Mouse (Mus musculus) CH12.LX (cell line): Measurements from ENCODE around the gene Iqgap3.

Source experiments
- CTCF ChIP-seq, 2 experiments: IDR thresholded peaks in 1 of 2; conservative IDR thresholded peaks in 1 of 2; 2 replicates each; pipeline ENCODE4 v1.5.1; 2011 to 2012; ENCODE audit warnings: low read depth in 2 of 2, low read length in 2 of 2, improper control_type of control experiment in 1 of 2, inconsistent platforms in 1 of 2, mild to moderate bottlenecking in 1 of 2, moderate library complexity in 1 of 2
- JUN ChIP-seq: IDR thresholded peaks from 2 replicates; pipeline ENCODE4 v1.6.1; 2011; ENCODE audit warnings: low read depth, mild to moderate bottlenecking, low read length, improper control_type of control experiment, moderate library complexity; ENCODE audit not compliant: insufficient read depth
- MAFK ChIP-seq: IDR thresholded peaks from 2 replicates; pipeline ENCODE4 v1.6.1; 2011; ENCODE audit warnings: low read length, improper control_type of control experiment; ENCODE audit not compliant: insufficient replicate concordance
- PAX5 ChIP-seq: IDR thresholded peaks from 2 replicates; pipeline ENCODE4 v1.6.1; 2012; ENCODE audit warnings: low read length, inconsistent platforms, mixed read lengths
- POLR2A ChIP-seq: IDR thresholded peaks from 2 replicates; pipeline ENCODE4 v1.6.1; 2011; ENCODE audit warnings: low read depth, mild to moderate bottlenecking, improper control_type of control experiment, low read length
- RAD21 ChIP-seq: IDR thresholded peaks from 2 replicates; pipeline ENCODE4 v1.6.1; 2011; ENCODE audit warnings: low read depth, mild to moderate bottlenecking, low read length, improper control_type of control experiment, moderate library complexity
- SIN3A ChIP-seq: IDR thresholded peaks from 2 replicates; pipeline ENCODE4 v1.6.1; 2012; ENCODE audit warnings: low read length, improper control_type of control experiment, inconsistent platforms
- UBTF ChIP-seq: IDR thresholded peaks from 2 replicates; pipeline ENCODE4 v1.6.1; 2012; ENCODE audit warnings: low read depth, mild to moderate bottlenecking, inconsistent platforms, low read length, improper control_type of control experiment, moderate library complexity
- ZC3H11A ChIP-seq: IDR thresholded peaks from 2 replicates; pipeline ENCODE4 v1.6.1; 2012; ENCODE audit warnings: low read depth, mild to moderate bottlenecking, inconsistent platforms, low read length, improper control_type of control experiment

DNA sequence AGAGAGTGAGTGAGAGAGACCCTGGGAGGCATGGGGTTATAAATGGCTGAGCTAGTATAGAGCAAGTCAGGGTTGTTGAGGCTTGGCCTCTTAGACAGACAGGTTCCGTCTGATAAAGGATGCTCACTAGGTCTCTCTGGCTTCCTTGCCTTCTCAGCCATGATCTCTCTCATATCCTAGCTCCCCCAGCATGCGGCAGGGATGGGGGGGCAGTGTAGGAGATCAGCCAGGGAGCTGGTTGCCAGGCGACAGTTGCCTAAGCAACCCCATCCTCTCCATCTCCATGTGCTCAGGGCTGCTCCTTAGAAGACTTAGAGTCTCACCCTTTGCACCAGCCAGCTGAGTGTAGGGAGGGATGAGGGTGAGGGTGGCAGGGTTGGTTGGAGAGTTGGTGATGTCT, 70.3 kb downstream of the Iqgap3 start:
- TF ChIP-seq CTCF (conservative IDR thresholded peaks at IDR 0.05 in 1 of 2, IDR thresholded peaks at IDR 0.05 in 1 of 2; ENCODE audit: low read depth in 2 of 2, low read length in 2 of 2): no peak
- no peak for TF ChIP-seq SIN3A
- TF ChIP-seq POLR2A: no peak
- TF ChIP-seq RAD21: no peak
- no peak for TF ChIP-seq MAFK
- no peak for TF ChIP-seq JUN
- no peak for TF ChIP-seq PAX5
- TF ChIP-seq UBTF: no peak
- TF ChIP-seq ZC3H11A: no peak
